Mouse (Mus musculus) liver, adult 2 months (tissue): Measurements from ENCODE around the gene Hoxc8. TPM values are rescaled to one million over a fixed set of nuclear protein-coding genes. Genes with fewer than 3 reads are reported as not detected.

Experiments
- DNase-seq: peaks from one replicate; pipeline ENCODE4 v3.0.0-alpha.2; 2011; ENCODE audit warnings: low read depth, low spot score; ENCODE audit errors: extremely low read depth
- H3K27ac ChIP-seq: fragments of 200-500 bp; replicated peaks from 2 replicates; pipeline ENCODE4 v1.5.1; 2012; ENCODE audit warnings: low read depth, mild to moderate bottlenecking, control low read depth, inconsistent platforms, low read length; ENCODE audit not compliant: insufficient read depth
- H3K27me3 ChIP-seq: fragments of 200-500 bp; 2 replicates; pipeline ENCODE4 v1.6.1; 2012; ENCODE audit warnings: mild to moderate bottlenecking, moderate library complexity, low read length, inconsistent platforms; ENCODE audit not compliant: control insufficient read depth, insufficient read depth
- H3K36me3 ChIP-seq: fragments of 200-500 bp; 2 replicates; pipeline ENCODE4 v1.6.1; 2012; ENCODE audit warnings: low read length, inconsistent platforms; ENCODE audit not compliant: control insufficient read depth, insufficient read depth
- H3K4me1 ChIP-seq: fragments of 200-500 bp; 2 replicates; pipeline ENCODE4 v1.6.1; 2011; ENCODE audit warnings: low read length; ENCODE audit not compliant: control insufficient read depth, insufficient read depth
- H3K4me3 ChIP-seq: fragments of 200-500 bp; 2 replicates; pipeline ENCODE4 v1.5.1; 2011; ENCODE audit warnings: low read depth, mild to moderate bottlenecking, control low read depth, low read length, moderate library complexity; ENCODE audit not compliant: insufficient read depth
- H3K79me2 ChIP-seq: fragments of 200-500 bp; 2 replicates; pipeline ENCODE4 v1.6.1; 2012; ENCODE audit warnings: inconsistent platforms, mild to moderate bottlenecking, low read length, moderate library complexity; ENCODE audit not compliant: control insufficient read depth, insufficient read depth
- H3K9ac ChIP-seq: fragments of 200-500 bp; 2 replicates; pipeline ENCODE4 v1.6.1; 2012; ENCODE audit warnings: low read depth, mild to moderate bottlenecking, control low read depth, inconsistent platforms, low read length
- CTCF ChIP-seq: fragments of 200-500 bp; IDR thresholded peaks from 2 replicates; pipeline ENCODE4 v1.5.1; 2011; ENCODE audit warnings: low read depth, low read length, control low read depth
- POLR2A ChIP-seq: fragments of 200-500 bp; IDR thresholded peaks from 2 replicates; pipeline ENCODE4 v1.6.1; 2011; ENCODE audit warnings: low read length, control low read depth; ENCODE audit not compliant: insufficient read depth; ENCODE audit errors: extremely low read depth
- whole genome bisulfite sequencing: fragments of 180-500 bp; shearing (Covaris S2); methylation state at CpG from one replicate; pipeline ENCODE4 v1.1.7; 2018; 5-methylcytosine and 5-hydroxymethylcytosine counted together
- polyA plus RNA-seq: library from polyadenylated mRNA; depleted of rRNA; stranded (reverse); fragments of >200 nt; gene quantifications from 2 replicates; pipeline ENCODE4 v1.2.3, GENCODE M21; 2012
- total RNA-seq: library from RNA; depleted of rRNA; stranded (reverse); fragments of >200 nt; gene quantifications from 2 replicates; pipeline ENCODE4 v1.2.3, GENCODE M21; 2014

The Hoxc8 gene
- total and polyA plus RNA-seq, 2 experiments, result not detected

DNA sequence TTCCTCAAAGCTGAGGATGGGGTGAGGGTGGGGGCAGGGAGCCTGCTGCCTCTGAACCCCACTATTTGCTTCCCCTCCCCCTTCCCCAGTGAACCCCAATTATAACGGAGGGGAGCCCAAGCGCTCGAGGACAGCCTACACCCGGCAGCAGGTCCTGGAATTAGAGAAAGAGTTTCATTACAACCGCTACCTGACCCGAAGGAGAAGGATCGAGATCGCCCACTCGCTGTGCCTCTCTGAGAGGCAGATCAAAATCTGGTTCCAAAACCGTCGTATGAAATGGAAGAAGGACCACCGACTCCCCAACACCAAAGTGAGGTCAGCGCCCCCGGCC, 45.1 kb downstream of the Hoxc8 start:
- WGBS, result 4% methylated on average over 14 of the region's 14 CpGs
- Histone ChIP-seq H3K27ac (no peak overlapping the region), H3K36me3 (no peaks in the 10 kb centered on the region), H3K27me3 (peaks cover 32% of the 10 kb centered on the region; the same call in 1 of the 2 replicates), H3K4me3 (no peak overlapping the region), H3K9ac (no peak overlapping the region), H3K4me1 (no peaks in the 10 kb centered on the region), H3K79me2 (no peaks in the 10 kb centered on the region)
- no peak for DNase-seq
- TF ChIP-seq CTCF (no peak), POLR2A (no peak)

DNA sequence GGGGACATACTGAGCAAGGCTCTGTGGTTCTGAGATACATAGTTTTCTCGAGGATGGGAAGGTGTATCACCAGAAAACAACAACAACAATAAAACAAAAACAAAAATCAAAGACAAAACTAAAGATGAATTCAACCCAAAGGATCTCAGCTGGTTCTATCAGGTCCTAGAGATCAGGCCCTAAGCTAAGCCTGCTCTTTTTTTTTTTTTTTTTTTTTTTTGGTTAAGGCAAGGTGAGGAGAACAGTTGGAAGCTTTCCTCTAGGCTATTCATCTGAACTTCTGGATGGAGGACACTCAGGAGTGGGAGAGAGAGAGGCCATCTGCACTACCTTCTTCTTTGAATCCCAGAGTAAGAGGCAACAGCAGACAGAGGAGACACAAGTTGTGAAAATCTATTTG, 47.2 kb downstream of the Hoxc8 start:
- peaks cover 34% of the 10 kb centered on the region; the same call in 1 of the 2 replicates for H3K27me3 ChIP-seq
- no peak for TF ChIP-seq CTCF
- no peak for TF ChIP-seq POLR2A
- no peaks in the 10 kb centered on the region for H3K79me2 ChIP-seq

DNA sequence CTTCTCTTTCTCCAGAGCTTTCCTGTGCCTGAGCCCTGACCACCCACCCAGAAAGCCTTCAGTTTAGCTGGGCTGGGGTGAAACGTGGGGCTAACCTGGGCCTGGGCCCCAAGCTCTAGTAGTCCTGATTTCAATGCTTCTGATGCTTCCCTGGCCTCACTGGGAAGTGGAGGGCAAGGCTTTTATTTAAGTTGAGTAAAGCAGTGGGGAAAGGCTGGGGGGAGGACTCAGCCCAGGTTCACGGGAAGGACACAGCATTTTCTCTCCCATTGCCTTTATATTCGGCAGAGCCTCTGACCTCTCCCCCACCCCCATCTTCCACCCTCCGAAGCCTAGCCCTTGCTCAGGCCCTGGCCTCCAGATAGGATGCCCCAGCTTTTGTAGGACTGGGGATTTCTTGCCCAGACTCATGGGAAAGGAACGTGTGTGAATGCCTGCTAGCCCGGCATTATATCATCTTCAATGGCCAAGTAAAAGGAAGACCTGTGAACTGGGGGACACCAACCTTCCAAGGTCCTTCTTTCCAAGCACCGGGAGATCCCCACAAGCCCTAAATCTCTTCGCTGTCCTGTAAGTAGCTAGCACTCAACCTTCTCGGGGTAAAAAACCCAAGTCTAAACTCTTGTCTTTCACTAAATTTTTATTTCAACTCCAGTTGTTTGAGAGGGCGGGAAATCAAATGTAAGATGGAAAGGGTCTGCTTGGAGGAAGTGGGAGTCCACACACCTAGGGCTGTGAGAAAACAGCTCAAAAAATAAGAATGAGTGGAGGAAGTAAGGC, 48.5 kb downstream of the Hoxc8 start:
- peaks cover 28% of the 10 kb centered on the region; the same call in 1 of the 2 replicates for H3K27me3 ChIP-seq
- no peaks in the 10 kb centered on the region for H3K79me2 ChIP-seq
- no peaks in the 10 kb centered on the region for H3K4me1 ChIP-seq
- H3K9ac ChIP-seq, result no peak overlapping the region
- no peaks in the 10 kb centered on the region for H3K36me3 ChIP-seq
- H3K4me3 ChIP-seq, result no peak overlapping the region
- H3K27ac ChIP-seq, result no peak overlapping the region
- TF ChIP-seq POLR2A (no peak), CTCF (no peak)
- no peak for DNase-seq
- whole genome bisulfite sequencing, result 39% methylated on average over 10 of the region's 10 CpGs

More for the DNA sequence above, 47.2 kb downstream of the Hoxc8 start:
- no peak for DNase-seq
- Histone ChIP-seq H3K4me3 (no peak overlapping the region), H3K27ac (no peak overlapping the region), H3K36me3 (no peaks in the 10 kb centered on the region), H3K9ac (no peak overlapping the region), H3K4me1 (no peaks in the 10 kb centered on the region)
- 44% methylated on average over 1 of the region's 1 CpGs for WGBS

DNA sequence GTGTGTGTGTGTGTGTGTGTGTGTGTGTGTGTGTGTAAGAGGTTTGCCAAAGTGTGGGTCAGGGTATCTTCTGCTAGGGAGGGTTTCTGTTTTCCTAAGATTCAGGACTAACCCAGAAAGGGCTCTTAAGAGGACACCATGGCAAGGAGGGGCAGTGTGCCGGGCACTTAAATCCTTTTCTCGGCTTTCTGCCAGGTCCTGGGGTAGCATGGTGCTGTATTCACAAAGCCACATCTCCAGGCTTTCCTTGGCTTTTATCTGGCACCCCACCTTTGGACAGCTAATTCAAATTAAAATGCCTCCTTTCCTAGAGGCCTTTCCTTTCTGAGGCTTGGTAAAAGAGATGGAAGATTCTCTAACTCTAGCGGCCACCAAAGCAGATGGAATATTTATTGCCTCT, 49.2 kb downstream of the Hoxc8 start:
- H3K79me2 ChIP-seq, result no peaks in the 10 kb centered on the region
- peaks cover 23% of the 10 kb centered on the region; the same call in 1 of the 2 replicates for H3K27me3 ChIP-seq
- H3K4me3 ChIP-seq, result no peak overlapping the region
- WGBS, result 25% methylated on average over 3 of the region's 3 CpGs
- TF ChIP-seq CTCF, result no peak
- no peak for TF ChIP-seq POLR2A
- no peak overlapping the region for H3K9ac ChIP-seq
- no peaks in the 10 kb centered on the region for H3K36me3 ChIP-seq
- H3K4me1 ChIP-seq, result no peaks in the 10 kb centered on the region
- DNase-seq, result no peak
- no peak overlapping the region for H3K27ac ChIP-seq

DNA sequence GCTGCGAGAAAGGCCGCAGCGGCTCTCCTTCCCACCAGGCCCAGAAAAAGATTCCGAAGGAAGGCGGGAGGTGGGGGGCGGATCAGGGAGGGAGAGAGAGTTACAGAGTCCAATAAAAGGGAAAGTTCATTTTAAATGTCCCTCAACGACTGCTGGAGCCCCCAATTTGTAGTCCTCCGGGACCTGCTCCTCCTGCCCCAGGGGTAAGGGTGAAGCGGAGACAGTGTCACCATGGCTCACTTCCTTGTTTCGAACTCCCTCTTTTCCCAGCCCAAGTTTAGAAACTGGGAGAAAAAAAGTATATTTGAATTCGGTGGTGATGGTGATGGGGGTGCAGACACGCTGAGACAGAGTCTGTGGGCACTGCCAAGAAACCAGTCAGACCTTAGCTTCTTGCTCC, 50.2 kb downstream of the Hoxc8 start:
- TF ChIP-seq POLR2A, result no peak
- TF ChIP-seq CTCF, result no peak
- H3K79me2 ChIP-seq, result no peaks in the 10 kb centered on the region
- H3K4me3 ChIP-seq, result no peak overlapping the region
- no peak overlapping the region for H3K9ac ChIP-seq
- no peak overlapping the region for H3K27ac ChIP-seq
- H3K36me3 ChIP-seq, result no peaks in the 10 kb centered on the region
- H3K4me1 ChIP-seq, result no peaks in the 10 kb centered on the region
- no peak for DNase-seq
- WGBS, result 20% methylated on average over 12 of the region's 12 CpGs
- peaks cover 14% of the 10 kb centered on the region; the same call in 1 of the 2 replicates for H3K27me3 ChIP-seq

DNA sequence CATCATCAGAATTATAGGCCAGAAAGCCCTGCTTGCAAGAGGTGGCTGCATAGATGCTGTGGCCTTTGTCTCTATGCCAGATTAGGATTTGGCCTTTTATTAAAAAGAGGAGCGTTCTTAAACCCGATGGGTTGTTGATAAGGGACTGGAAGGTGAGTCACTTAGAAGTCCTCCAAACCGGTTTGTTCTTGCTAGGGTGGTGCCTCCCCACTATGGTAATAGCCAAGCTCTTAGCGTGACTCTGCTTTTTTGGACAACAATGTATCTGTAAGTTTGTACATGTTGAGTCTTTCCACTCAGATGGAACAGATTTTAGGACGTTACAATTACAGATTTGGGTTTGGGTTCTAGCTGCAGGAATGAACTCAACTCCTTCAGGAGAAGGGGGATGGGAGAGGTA, 51.2 kb downstream of the Hoxc8 start:
- no peak overlapping the region for H3K4me3 ChIP-seq
- peaks cover 11% of the 10 kb centered on the region; the same call in 1 of the 2 replicates for H3K27me3 ChIP-seq
- H3K9ac ChIP-seq, result no peak overlapping the region
- H3K79me2 ChIP-seq, result no peaks in the 10 kb centered on the region
- TF ChIP-seq CTCF (no peak), POLR2A (no peak)
- no peaks in the 10 kb centered on the region for H3K36me3 ChIP-seq
- DNase-seq, result no peak
- 14% methylated on average over 5 of the region's 5 CpGs for WGBS
- no peak overlapping the region for H3K27ac ChIP-seq
- no peaks in the 10 kb centered on the region for H3K4me1 ChIP-seq
